Mouse (Mus musculus) v-Abl transformed pro-B cells (cell line): ENCODE data around the gene Rpe.

Experiments used
- in situ Hi-C, 2 experiments: fragments of 400-800 bp; cut with MboI; formaldehyde crosslinking; loops; one replicate each; pipeline ENCODE4 v1.15.1; 2025; ENCODE audit not compliant: unreplicated experiment in 2 of 2

The Rpe gene

GRCm38 (mm10) chr1:66700693-66701575 lies at the start of gene Rpe:
Gene Rpe, plus strand, starts transcription at chr1:66700831.
- in situ Hi-C loops = loop anchor here (10.0 to 25.0 kb wide), 2 partner anchors 1514 to 1516 kb away; partner anchors contain the start of genes Idh1 (in 2 of the 2) and Pikfyve (in 2 of the 2)

GRCm38 (mm10) chr1:66655119-66655746 lies 45.4 kb upstream of the Rpe start:
- in situ Hi-C loops = loop anchor here (5.0 to 25.0 kb wide), 4 partner anchors 480 to 1343 kb away; partner anchors contain the start of gene Map2 (in 1 of the 2)

GRCm38 (mm10) chr1:66655747-66656119 lies 44.9 kb upstream of the Rpe start:
- in situ Hi-C loops = loop anchor here (5.0 to 25.0 kb wide), 4 partner anchors 481 to 1343 kb away; partner anchors contain the start of gene Map2 (in 1 of the 2)

GRCm38 (mm10) chr1:66671475-66671874 lies 29.2 kb upstream of the Rpe start:
- in situ Hi-C loops = loop anchor here in 1 of 2 experiments (25.0 kb wide), 1 partner anchor 1359 kb away; no protein-coding TSS in a partner anchor

- in situ Hi-C loops = loop anchor here in 1 of 2 experiments (25.0 kb wide), 1 partner anchor 1361 kb away; no protein-coding TSS in a partner anchor
Observed at GRCm38 (mm10) chr1:66672812-66673211, 27.8 kb upstream of the Rpe start.

GRCm38 (mm10) chr1:66677928-66678327 lies 22.7 kb upstream of the Rpe start:
- in situ Hi-C loops = loop anchor here in 1 of 2 experiments (25.0 kb wide), 1 partner anchor 334 kb away; no protein-coding TSS in a partner anchor

GRCm38 (mm10) chr1:66678662-66679061 lies 22.0 kb upstream of the Rpe start:
- in situ Hi-C loops = loop anchor here in 1 of 2 experiments (25.0 kb wide), 1 partner anchor 334 kb away; no protein-coding TSS in a partner anchor

GRCm38 (mm10) chr1:66682974-66683373 lies 17.7 kb upstream of the Rpe start:
- in situ Hi-C loops = loop anchor here in 1 of 2 experiments (25.0 kb wide), 1 partner anchor 329 kb away; no protein-coding TSS in a partner anchor

- in situ Hi-C loops = loop anchor here in 1 of 2 experiments (25.0 kb wide), 1 partner anchor 321 kb away; no protein-coding TSS in a partner anchor
Observed at GRCm38 (mm10) chr1:66691772-66692171, 8.9 kb upstream of the Rpe start.

GRCm38 (mm10) chr1:66692308-66692707 lies 8.3 kb upstream of the Rpe start:
- in situ Hi-C loops = loop anchor here in 1 of 2 experiments (25.0 kb wide), 1 partner anchor 320 kb away; no protein-coding TSS in a partner anchor

- in situ Hi-C loops = loop anchor here in 1 of 2 experiments (25.0 kb wide), 1 partner anchor 319 kb away; no protein-coding TSS in a partner anchor
Observed at GRCm38 (mm10) chr1:66692780-66693392, 7.7 kb upstream of the Rpe start.

- in situ Hi-C loops = loop anchor here in 1 of 2 experiments (25.0 kb wide), 1 partner anchor 318 kb away; no protein-coding TSS in a partner anchor
Observed at GRCm38 (mm10) chr1:66694266-66694665, 6.4 kb upstream of the Rpe start.

GRCm38 (mm10) chr1:66695296-66695695 lies 5.3 kb upstream of the Rpe start:
- in situ Hi-C loops = loop anchor here in 1 of 2 experiments (25.0 kb wide), 1 partner anchor 317 kb away; no protein-coding TSS in a partner anchor

GRCm38 (mm10) chr1:66699630-66700029 lies 1.0 kb upstream of the Rpe start:
- in situ Hi-C loops = loop anchor here (10.0 to 25.0 kb wide), 3 partner anchors 313 to 1515 kb away; partner anchors contain the start of genes Idh1 (in 2 of the 2) and Pikfyve (in 2 of the 2)

- in situ Hi-C loops = loop anchor here (10.0 to 25.0 kb wide), 2 partner anchors 1513 to 1515 kb away; partner anchors contain the start of genes Idh1 (in 2 of the 2) and Pikfyve (in 2 of the 2)
Observed at GRCm38 (mm10) chr1:66700149-66700692, 410 bp upstream of the Rpe start.

- in situ Hi-C loops = loop anchor here (10.0 to 25.0 kb wide), 2 partner anchors 1514 to 1517 kb away; partner anchors contain the start of genes Idh1 (in 2 of the 2) and Pikfyve (in 2 of the 2)
Observed at GRCm38 (mm10) chr1:66701576-66701940, 927 bp downstream of the Rpe start.

- in situ Hi-C loops = loop anchor here (10.0 to 25.0 kb wide), 2 partner anchors 1515 to 1518 kb away; partner anchors contain the start of genes Idh1 (in 2 of the 2) and Pikfyve (in 2 of the 2)
Observed at GRCm38 (mm10) chr1:66702623-66703345, 2.2 kb downstream of the Rpe start.

GRCm38 (mm10) chr1:66704523-66704922 lies 3.9 kb downstream of the Rpe start:
- in situ Hi-C loops = loop anchor here (10.0 to 25.0 kb wide), 2 partner anchors 1517 to 1520 kb away; partner anchors contain the start of genes Idh1 (in 2 of the 2) and Pikfyve (in 2 of the 2)
